Mouse (Mus musculus): ENCODE measurements around the gene Rin3. TPM values are rescaled to one million over a fixed set of nuclear protein-coding genes. Genes with fewer than 3 reads are reported as not detected.

Gene Rin3
- polyA plus RNA-seq (2012; rRNA removed): 25.4 and 33.8 TPM in 2 replicates

GRCm38 (mm10) chr12:102282763-102283482, at the start of gene Rin3:
Gene Rin3 (plus strand): TSS chr12:102283048.
- no peaks in the 10 kb centered on the region for H3K36me3 ChIP-seq (ENCODE audit: control insufficient read depth, insufficient read depth, low read length)
- DNase-seq: peak; percentile 67
- H3K27ac ChIP-seq (ENCODE audit: control insufficient read depth, insufficient read depth, low read length): peak within 1 kb of the TSS; percentile 25
- under 1% methylated on average over 75 of the region's 75 CpGs for WGBS
- peak within 1 kb of the TSS; percentile 70 for H3K4me3 ChIP-seq (ENCODE audit: control insufficient read depth, insufficient read depth, low read length)
- TF ChIP-seq POLR2A (IDR thresholded peaks at IDR 0.05; ENCODE audit: control insufficient read depth, extremely low read depth, insufficient read depth, low read length, poor library complexity) (no peak), CTCF (IDR thresholded peaks at IDR 0.05; ENCODE audit: borderline replicate concordance, control insufficient read depth, extremely low read depth, insufficient read depth, low read length, poor library complexity) (peak; percentile 11; the same call in 1 of the 2 replicates)
- H3K27me3 ChIP-seq (ENCODE audit: control insufficient read depth, insufficient read depth, low read length): no peaks in the 10 kb centered on the region
- peaks cover 24% of the 10 kb centered on the region for H3K4me1 ChIP-seq (replicated peaks; ENCODE audit: control insufficient read depth, insufficient read depth, low read length)

- 94% methylated on average over 3 of the region's 3 CpGs for WGBS
- no peak overlapping the region for H3K27ac ChIP-seq (ENCODE audit: control insufficient read depth, insufficient read depth, low read length)
- no peak overlapping the region for H3K4me3 ChIP-seq (ENCODE audit: control insufficient read depth, insufficient read depth, low read length)
- H3K4me1 ChIP-seq (replicated peaks; ENCODE audit: control insufficient read depth, insufficient read depth, low read length): peaks cover 17% of the 10 kb centered on the region
- no peaks in the 10 kb centered on the region for H3K27me3 ChIP-seq (ENCODE audit: control insufficient read depth, insufficient read depth, low read length)
- no peak for DNase-seq
- TF ChIP-seq POLR2A (IDR thresholded peaks at IDR 0.05; ENCODE audit: control insufficient read depth, extremely low read depth, insufficient read depth, low read length, poor library complexity): no peak
- TF ChIP-seq CTCF (IDR thresholded peaks at IDR 0.05; ENCODE audit: borderline replicate concordance, control insufficient read depth, extremely low read depth, insufficient read depth, low read length, poor library complexity): no peak
- no peaks in the 10 kb centered on the region for H3K36me3 ChIP-seq (ENCODE audit: control insufficient read depth, insufficient read depth, low read length)
These were observed 47.3 kb upstream of the Rin3 start for GRCm38 (mm10) chr12:102235551-102235950.

GRCm38 (mm10) chr12:102236317-102236716, 46.5 kb upstream of the Rin3 start:
- H3K36me3 ChIP-seq (ENCODE audit: control insufficient read depth, insufficient read depth, low read length): no peaks in the 10 kb centered on the region
- H3K27ac ChIP-seq (ENCODE audit: control insufficient read depth, insufficient read depth, low read length): no peak overlapping the region
- H3K4me3 ChIP-seq (ENCODE audit: control insufficient read depth, insufficient read depth, low read length): no peak overlapping the region
- H3K27me3 ChIP-seq (ENCODE audit: control insufficient read depth, insufficient read depth, low read length): no peaks in the 10 kb centered on the region
- 96% methylated on average over 6 of the region's 6 CpGs for WGBS
- TF ChIP-seq POLR2A (IDR thresholded peaks at IDR 0.05; ENCODE audit: control insufficient read depth, extremely low read depth, insufficient read depth, low read length, poor library complexity): no peak
- no peak for TF ChIP-seq CTCF (IDR thresholded peaks at IDR 0.05; ENCODE audit: borderline replicate concordance, control insufficient read depth, extremely low read depth, insufficient read depth, low read length, poor library complexity)
- DNase-seq: no peak
- H3K4me1 ChIP-seq (replicated peaks; ENCODE audit: control insufficient read depth, insufficient read depth, low read length): peaks cover 17% of the 10 kb centered on the region

- WGBS: 50% methylated on average over 6 of the region's 6 CpGs
- Histone ChIP-seq H3K27me3 (ENCODE audit: control insufficient read depth, insufficient read depth, low read length) (no peaks in the 10 kb centered on the region), H3K4me1 (replicated peaks; ENCODE audit: control insufficient read depth, insufficient read depth, low read length) (no peaks in the 10 kb centered on the region; the same call in 1 of the 2 replicates), H3K36me3 (ENCODE audit: control insufficient read depth, insufficient read depth, low read length) (no peaks in the 10 kb centered on the region), H3K4me3 (ENCODE audit: control insufficient read depth, insufficient read depth, low read length) (no peak overlapping the region), H3K27ac (ENCODE audit: control insufficient read depth, insufficient read depth, low read length) (no peak overlapping the region)
- no peak for DNase-seq
- no peak for TF ChIP-seq POLR2A (IDR thresholded peaks at IDR 0.05; ENCODE audit: control insufficient read depth, extremely low read depth, insufficient read depth, low read length, poor library complexity)
- no peak for TF ChIP-seq CTCF (IDR thresholded peaks at IDR 0.05; ENCODE audit: borderline replicate concordance, control insufficient read depth, extremely low read depth, insufficient read depth, low read length, poor library complexity)
These were observed 40.6 kb upstream of the Rin3 start for GRCm38 (mm10) chr12:102242076-102242722.

GRCm38 (mm10) chr12:102243915-102244314, 38.9 kb upstream of the Rin3 start:
- Histone ChIP-seq H3K27ac (ENCODE audit: control insufficient read depth, insufficient read depth, low read length) (no peak overlapping the region), H3K4me3 (ENCODE audit: control insufficient read depth, insufficient read depth, low read length) (no peak overlapping the region), H3K4me1 (replicated peaks; ENCODE audit: control insufficient read depth, insufficient read depth, low read length) (no peaks in the 10 kb centered on the region; the same call in 1 of the 2 replicates), H3K36me3 (ENCODE audit: control insufficient read depth, insufficient read depth, low read length) (no peaks in the 10 kb centered on the region), H3K27me3 (ENCODE audit: control insufficient read depth, insufficient read depth, low read length) (no peaks in the 10 kb centered on the region)
- no peak for TF ChIP-seq POLR2A (IDR thresholded peaks at IDR 0.05; ENCODE audit: control insufficient read depth, extremely low read depth, insufficient read depth, low read length, poor library complexity)
- no peak for TF ChIP-seq CTCF (IDR thresholded peaks at IDR 0.05; ENCODE audit: borderline replicate concordance, control insufficient read depth, extremely low read depth, insufficient read depth, low read length, poor library complexity)
- 77% methylated on average over 1 of the region's 1 CpGs for WGBS
- no peak for DNase-seq

GRCm38 (mm10) chr12:102246226-102246625, 36.6 kb upstream of the Rin3 start:
- TF ChIP-seq CTCF (IDR thresholded peaks at IDR 0.05; ENCODE audit: borderline replicate concordance, control insufficient read depth, extremely low read depth, insufficient read depth, low read length, poor library complexity): no peak
- TF ChIP-seq POLR2A (IDR thresholded peaks at IDR 0.05; ENCODE audit: control insufficient read depth, extremely low read depth, insufficient read depth, low read length, poor library complexity): no peak
- 55% methylated on average over 5 of the region's 5 CpGs for WGBS
- DNase-seq: no peak

More at GRCm38 (mm10) chr12:102246226-102246625, 36.6 kb upstream of the Rin3 start:
- Histone ChIP-seq H3K36me3 (ENCODE audit: control insufficient read depth, insufficient read depth, low read length) (no peaks in the 10 kb centered on the region), H3K27me3 (ENCODE audit: control insufficient read depth, insufficient read depth, low read length) (no peaks in the 10 kb centered on the region), H3K27ac (ENCODE audit: control insufficient read depth, insufficient read depth, low read length) (no peak overlapping the region), H3K4me3 (ENCODE audit: control insufficient read depth, insufficient read depth, low read length) (no peak overlapping the region), H3K4me1 (replicated peaks; ENCODE audit: control insufficient read depth, insufficient read depth, low read length) (peaks cover 3% of the 10 kb centered on the region; the same call in 1 of the 2 replicates)
